Mouse (Mus musculus) lung, adult 2 months (tissue): ENCODE data around the gene Snx4.

Source experiments
- CTCF ChIP-seq: fragments of 200-500 bp; IDR thresholded peaks from 2 replicates; pipeline ENCODE4 v1.5.1; 2011; ENCODE audit warnings: mild to moderate bottlenecking, low read length, control low read depth; ENCODE audit not compliant: insufficient read depth
- POLR2A ChIP-seq: fragments of 200-500 bp; IDR thresholded peaks from 2 replicates; pipeline ENCODE4 v1.6.1; 2011; ENCODE audit warnings: low read depth, mild to moderate bottlenecking, control low read depth, low read length, borderline replicate concordance; ENCODE audit errors: extremely low read depth

- TF ChIP-seq CTCF (no peak), POLR2A (no peak)
Observed at GRCm38 (mm10) chr16:33247006-33247405, 4.2 kb upstream of the Snx4 start.
